Mouse (Mus musculus) spleen, postnatal 10 days (tissue): Measurements from ENCODE around the gene Pnisr.

Experiments used
- DNase-seq, 2 experiments: peaks; one replicate each; pipeline ENCODE4 v3.0.0; 2021 to 2022; ENCODE audit warnings: low spot score in 2 of 2

The Pnisr gene

DNA sequence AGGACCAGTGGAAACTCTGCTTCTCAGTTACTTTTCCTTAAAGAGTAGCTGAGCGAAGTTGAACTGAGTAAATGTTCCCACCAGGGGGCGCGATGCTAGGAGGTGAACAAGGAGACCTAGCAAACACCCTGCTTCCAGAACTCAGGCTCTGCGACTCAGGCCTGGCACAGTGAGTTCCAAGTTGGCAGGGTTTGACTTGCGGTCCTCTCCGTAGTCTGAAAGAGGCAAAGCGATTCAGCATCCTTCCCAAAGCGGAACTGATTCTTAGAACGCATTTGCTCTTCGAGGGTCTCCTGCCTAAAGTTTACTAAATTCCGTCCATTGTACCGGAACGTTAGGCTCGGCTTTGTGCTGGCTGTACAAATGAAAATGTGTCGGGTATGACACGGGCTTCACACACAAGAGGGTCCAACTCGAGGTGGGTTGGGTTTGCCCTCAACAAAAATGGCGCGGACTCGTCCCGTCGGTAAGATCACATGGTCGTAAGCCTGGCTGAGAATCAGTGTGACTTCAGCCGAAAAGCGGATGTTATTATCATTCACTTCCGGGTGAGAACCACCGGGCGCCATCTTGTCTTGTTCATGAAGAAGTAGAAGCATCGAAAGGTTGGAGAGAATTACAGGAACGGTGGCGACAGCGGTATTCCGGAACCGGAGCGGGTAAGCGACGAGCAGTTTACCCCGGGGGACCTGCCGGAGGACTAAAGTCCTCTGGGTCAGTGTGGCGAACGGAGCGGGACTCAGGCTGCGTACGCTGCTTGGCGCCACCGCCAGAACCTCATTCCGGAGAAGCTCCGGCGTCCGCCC lies at the start of gene Pnisr:
Gene Pnisr (plus strand): TSS at position 103 of the 806 bp plus-strand sequence.
- peak; percentile 94 to 96 for DNase-seq

- DNase-seq, result no peak
Observed at GRCm38 (mm10) chr4:21801013-21801412, 46.4 kb upstream of the Pnisr start.

GRCm38 (mm10) chr4:21801620-21802019 lies 45.8 kb upstream of the Pnisr start:
- DNase-seq, result no peak

DNA sequence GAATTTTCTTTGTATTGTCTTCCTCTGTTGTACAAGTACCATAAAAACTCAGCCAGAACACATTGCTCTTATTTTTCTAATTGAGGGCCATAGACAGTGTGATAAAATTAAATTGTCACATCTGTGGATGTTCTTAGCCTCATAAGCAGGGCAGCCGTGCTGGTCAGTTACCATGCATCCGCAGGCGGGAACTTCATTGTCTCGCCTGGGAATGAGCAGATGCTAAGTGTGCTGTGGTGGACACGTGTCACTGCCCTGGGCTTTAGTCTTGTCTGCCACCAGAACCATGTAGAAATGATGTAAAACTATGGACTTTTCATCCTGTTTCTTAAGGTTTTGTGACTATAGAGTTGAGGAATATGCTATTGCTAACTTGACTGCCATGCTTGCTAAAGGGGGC lies 40.2 kb upstream of the Pnisr start:
- DNase-seq, result no peak

GRCm38 (mm10) chr4:21810608-21811007 lies 36.8 kb upstream of the Pnisr start:
- no peak for DNase-seq

- no peak for DNase-seq
Observed at GRCm38 (mm10) chr4:21812635-21813034, 34.7 kb upstream of the Pnisr start.

DNA sequence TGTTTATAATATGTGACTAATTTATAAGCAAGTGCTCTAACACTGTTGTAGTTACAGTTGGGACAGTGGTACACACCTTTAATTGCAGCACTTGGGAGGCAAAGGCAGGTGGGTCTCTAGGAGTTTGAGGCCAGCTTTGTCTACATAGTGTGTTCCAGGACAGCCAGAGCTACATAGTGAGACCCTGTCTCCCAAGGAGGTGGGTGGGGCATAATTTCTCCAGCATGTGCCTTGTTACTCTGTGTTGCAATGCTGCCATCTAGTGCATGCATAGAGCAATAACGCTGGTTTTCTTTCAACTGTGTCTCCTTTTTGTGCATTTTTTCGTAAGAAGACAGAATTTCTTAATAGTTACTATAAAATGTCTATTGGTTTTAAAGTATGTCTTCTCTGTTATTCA lies 33.4 kb upstream of the Pnisr start:
- peak; percentile 25 to 44 for DNase-seq

DNA sequence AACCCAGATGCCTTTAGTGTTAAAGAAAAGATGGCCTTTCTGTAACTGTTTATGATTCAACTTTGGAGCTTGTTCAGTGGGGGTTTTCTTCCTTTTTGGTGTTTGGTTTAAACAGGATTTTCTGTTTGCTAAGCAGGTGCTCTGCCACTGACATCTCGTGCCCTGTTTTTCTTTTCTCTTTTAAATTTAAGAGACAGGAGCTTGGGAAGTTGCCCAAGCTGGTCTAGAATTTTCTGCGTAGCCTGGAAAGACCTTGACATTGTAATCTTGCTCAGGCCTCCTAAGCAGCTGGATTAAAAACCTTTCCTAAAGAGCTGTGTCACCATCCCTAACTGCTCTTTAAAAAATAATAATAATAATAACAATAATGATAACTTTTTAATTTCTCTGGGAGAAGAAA lies 20.8 kb upstream of the Pnisr start:
- DNase-seq, result no peak

GRCm38 (mm10) chr4:21832844-21833243 lies 14.5 kb upstream of the Pnisr start:
- DNase-seq, result no peak

DNA sequence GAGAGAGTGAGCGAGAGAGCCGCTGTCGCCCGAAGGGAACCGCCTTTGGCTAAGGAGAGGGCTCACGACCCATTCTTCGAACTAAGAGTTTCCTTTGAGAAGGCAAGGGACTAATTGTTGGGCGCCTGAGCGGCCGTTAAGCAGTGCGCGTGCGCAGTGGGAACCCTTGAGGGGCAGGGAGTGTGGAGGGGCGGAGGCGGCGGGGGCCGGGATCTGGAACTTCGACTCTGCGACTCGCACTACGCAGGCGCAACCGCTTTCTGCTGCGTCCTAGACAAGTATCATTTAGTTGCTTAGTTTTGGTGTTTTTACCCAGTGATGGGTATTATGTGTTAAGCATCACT lies 876 bp downstream of the Pnisr start:
- peak in 1 of 2 experiments; percentile 93 for DNase-seq

GRCm38 (mm10) chr4:21857481-21857880 lies 10.1 kb downstream of the Pnisr start:
- DNase-seq, result no peak

GRCm38 (mm10) chr4:21865226-21865625 lies 17.8 kb downstream of the Pnisr start:
- DNase-seq, result no peak

GRCm38 (mm10) chr4:21878776-21879175 lies 31.4 kb downstream of the Pnisr start:
- no peak for DNase-seq

DNA sequence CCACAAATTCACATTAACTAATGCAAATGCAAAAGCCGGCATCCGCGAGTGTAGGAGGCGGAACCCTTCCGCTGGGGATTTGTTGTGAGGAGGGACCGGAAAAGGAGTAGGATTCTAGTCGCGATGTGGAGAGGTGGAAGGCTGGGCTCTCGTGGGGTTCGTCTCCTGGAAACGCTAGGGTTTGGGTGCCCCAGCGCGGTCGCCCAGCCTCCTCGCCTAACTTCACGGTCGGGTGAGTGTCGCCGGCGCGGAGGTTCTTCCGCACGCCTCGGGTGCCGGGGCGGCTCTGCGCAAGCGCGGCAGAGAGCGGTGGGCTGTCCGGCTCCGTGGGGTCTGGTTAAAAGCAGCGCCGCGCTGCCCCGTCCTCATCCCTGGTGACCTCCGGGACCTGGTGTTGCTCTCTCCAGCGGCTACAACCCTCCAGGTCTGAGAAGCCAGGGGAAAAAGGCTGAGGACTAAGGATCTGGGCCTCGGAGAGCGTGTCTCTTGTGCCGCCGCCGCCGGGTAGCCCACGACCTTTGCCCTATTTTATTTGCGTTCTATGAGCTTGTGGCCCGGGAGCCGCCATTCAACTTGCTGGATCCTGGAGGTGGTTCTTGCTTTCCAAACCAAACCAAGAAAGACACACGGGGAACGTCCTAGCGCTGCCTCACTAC lies 32.3 kb downstream of the Pnisr start, which contains the start of gene Coq3:
Gene Coq3 (plus strand): TSS at position 109 of the 656 bp plus-strand sequence.
- DNase-seq, result peak; percentile 69 to 80

- DNase-seq, result no peak
Observed at GRCm38 (mm10) chr4:21882806-21883205, 35.4 kb downstream of the Pnisr start.

GRCm38 (mm10) chr4:21885831-21886230 lies 38.4 kb downstream of the Pnisr start:
- DNase-seq, result no peak
